Mouse (Mus musculus) stomach, embryonic 16.5 days (tissue): ENCODE data around the gene Nmnat2. TPM values are rescaled to one million over a fixed set of nuclear protein-coding genes. Genes with fewer than 3 reads are reported as not detected.

ENCODE experiments used
- ATAC-seq: fragments of 200-750 bp; cut with Nextera tagmentation; 2 replicates; pipeline ENCODE4 v1.8.0; 2017; ENCODE audit warnings: moderate number of reproducible peaks, moderate TSS enrichment; ENCODE audit not compliant: insufficient read depth, low FRiP score
- H3K27ac ChIP-seq: fragments of 300-500 bp; sonication (generic); 2 replicates; pipeline ENCODE4 v1.5.1; 2014; ENCODE audit warnings: low read length
- H3K27me3 ChIP-seq: fragments of 300-500 bp; sonication (generic); 2 replicates; pipeline ENCODE4 v1.6.1; 2014; ENCODE audit warnings: low read length, control low read depth, mixed read lengths; ENCODE audit not compliant: control insufficient read depth, insufficient read depth
- H3K36me3 ChIP-seq: fragments of 300-500 bp; sonication (generic); 2 replicates; pipeline ENCODE4 v1.6.1; 2014; ENCODE audit warnings: low read length; ENCODE audit not compliant: control insufficient read depth, insufficient read depth
- H3K4me1 ChIP-seq: fragments of 300-500 bp; sonication (generic); 2 replicates; pipeline ENCODE4 v1.6.1; 2014; ENCODE audit warnings: low read length, control low read depth, mixed read lengths; ENCODE audit not compliant: control insufficient read depth, insufficient read depth
- H3K4me2 ChIP-seq: fragments of 300-500 bp; sonication (generic); 2 replicates; pipeline ENCODE4 v1.6.1; 2014; ENCODE audit warnings: low read depth, low read length, mixed read lengths
- H3K4me3 ChIP-seq: fragments of 300-500 bp; sonication (generic); replicated peaks from 2 replicates; pipeline ENCODE4 v1.5.1; 2014; ENCODE audit warnings: mild to moderate bottlenecking, low read length
- H3K9ac ChIP-seq: fragments of 300-500 bp; sonication (generic); 2 replicates; pipeline ENCODE4 v1.6.1; 2014; ENCODE audit warnings: low read length
- H3K9me3 ChIP-seq: fragments of 300-500 bp; sonication (generic); replicated peaks from 2 replicates; pipeline ENCODE4 v1.6.1; 2016; ENCODE audit warnings: low read length, control low read depth; ENCODE audit not compliant: control insufficient read depth
- WGBS: fragments of 180-500 bp; shearing (Covaris S2); extraction: QIAGEN DNeasy Blood & Tissue Kit; methylation state at CpG from one replicate; pipeline ENCODE4 v1.1.7; 2014; 5-methylcytosine and 5-hydroxymethylcytosine counted together
- polyA plus RNA-seq: library from polyadenylated mRNA; unstranded; fragments of >200 nt; fragmentation: Nextera tagmentation; extraction: Ambion mirVana; gene quantifications from 2 replicates; pipeline ENCODE4 v1.2.1, GENCODE M21; 2015

The Nmnat2 gene
- polyA plus RNA-seq, result 2.8 and 3.5 TPM in 2 replicates

- WGBS, result 1% methylated on average over 42 of the region's 42 CpGs
- Histone ChIP-seq H3K36me3 (no peaks in the 10 kb centered on the region), H3K9ac (peak within 1 kb of the TSS; percentile 52), H3K4me3 (peak within 1 kb of the TSS; percentile 51), H3K27ac (no peak within 1 kb of the TSS), H3K27me3 (peaks cover 37% of the 10 kb centered on the region), H3K4me1 (peaks cover 4% of the 10 kb centered on the region; the same call in 1 of the 2 replicates), H3K4me2 (peak within 1 kb of the TSS; percentile 66), H3K9me3 (no peaks in the 10 kb centered on the region)
- ATAC-seq, result no peak
Observed at GRCm38 (mm10) chr1:152954821-152955523, at the start of gene Nmnat2. Gene Nmnat2, plus strand, starts transcription at chr1:152954993.

- Histone ChIP-seq H3K4me3 (no peak overlapping the region), H3K4me2 (no peak overlapping the region; the same call in 1 of the 2 replicates), H3K9me3 (no peaks in the 10 kb centered on the region), H3K27ac (no peak overlapping the region), H3K27me3 (no peaks in the 10 kb centered on the region), H3K36me3 (no peaks in the 10 kb centered on the region), H3K4me1 (no peaks in the 10 kb centered on the region), H3K9ac (no peak overlapping the region)
- no peak for ATAC-seq
- WGBS, result 49% methylated on average over 6 of the region's 6 CpGs
Observed at GRCm38 (mm10) chr1:152913483-152914460, 41.0 kb upstream of the Nmnat2 start.

- no peak overlapping the region for H3K4me2 ChIP-seq
- no peak overlapping the region for H3K4me3 ChIP-seq
- H3K9ac ChIP-seq, result no peak overlapping the region
- no peaks in the 10 kb centered on the region for H3K36me3 ChIP-seq
- H3K4me1 ChIP-seq, result no peaks in the 10 kb centered on the region
- WGBS, result 46% methylated on average over 5 of the region's 5 CpGs
- no peak overlapping the region for H3K27ac ChIP-seq
- no peaks in the 10 kb centered on the region for H3K27me3 ChIP-seq
- ATAC-seq, result no peak
- H3K9me3 ChIP-seq, result no peaks in the 10 kb centered on the region
Observed at GRCm38 (mm10) chr1:152915766-152916165, 39.0 kb upstream of the Nmnat2 start.

- H3K9ac ChIP-seq, result no peak overlapping the region
- no peak overlapping the region for H3K4me2 ChIP-seq
- no peak overlapping the region for H3K4me3 ChIP-seq
- no peaks in the 10 kb centered on the region for H3K27me3 ChIP-seq
- H3K36me3 ChIP-seq, result no peaks in the 10 kb centered on the region
- no peaks in the 10 kb centered on the region for H3K9me3 ChIP-seq
- WGBS, result 74% methylated on average over 5 of the region's 5 CpGs
- H3K27ac ChIP-seq, result no peak overlapping the region
- no peak for ATAC-seq
- no peaks in the 10 kb centered on the region for H3K4me1 ChIP-seq
Observed at GRCm38 (mm10) chr1:152916936-152917335, 37.9 kb upstream of the Nmnat2 start.

- Histone ChIP-seq H3K4me3 (no peak overlapping the region), H3K27me3 (no peaks in the 10 kb centered on the region), H3K4me2 (no peak overlapping the region), H3K9me3 (no peaks in the 10 kb centered on the region), H3K9ac (no peak overlapping the region), H3K4me1 (no peaks in the 10 kb centered on the region), H3K36me3 (no peaks in the 10 kb centered on the region), H3K27ac (no peak overlapping the region)
- WGBS, result 64% methylated on average over 4 of the region's 4 CpGs
- no peak for ATAC-seq
Observed at GRCm38 (mm10) chr1:152917626-152918025, 37.2 kb upstream of the Nmnat2 start.

GRCm38 (mm10) chr1:152921786-152922185, 33.0 kb upstream of the Nmnat2 start:
- H3K4me1 ChIP-seq, result no peaks in the 10 kb centered on the region
- 60% methylated on average over 3 of the region's 3 CpGs for WGBS
- no peak overlapping the region for H3K9ac ChIP-seq
- H3K9me3 ChIP-seq, result no peaks in the 10 kb centered on the region
- H3K4me2 ChIP-seq, result no peak overlapping the region
- H3K4me3 ChIP-seq, result no peak overlapping the region
- no peaks in the 10 kb centered on the region for H3K27me3 ChIP-seq
- no peaks in the 10 kb centered on the region for H3K36me3 ChIP-seq
- ATAC-seq, result no peak
- no peak overlapping the region for H3K27ac ChIP-seq

GRCm38 (mm10) chr1:152933962-152934361, 20.8 kb upstream of the Nmnat2 start:
- 44% methylated on average over 11 of the region's 11 CpGs for whole genome bisulfite sequencing
- Histone ChIP-seq H3K4me1 (no peaks in the 10 kb centered on the region), H3K4me2 (no peak overlapping the region; the same call in 1 of the 2 replicates), H3K9ac (no peak overlapping the region), H3K9me3 (no peaks in the 10 kb centered on the region), H3K4me3 (no peak overlapping the region), H3K27ac (no peak overlapping the region), H3K36me3 (no peaks in the 10 kb centered on the region), H3K27me3 (no peaks in the 10 kb centered on the region)
- no peak for ATAC-seq

GRCm38 (mm10) chr1:152935476-152935875, 19.3 kb upstream of the Nmnat2 start:
- H3K9me3 ChIP-seq, result no peaks in the 10 kb centered on the region
- H3K27me3 ChIP-seq, result no peaks in the 10 kb centered on the region
- no peaks in the 10 kb centered on the region for H3K4me1 ChIP-seq
- no peak overlapping the region for H3K4me3 ChIP-seq
- H3K9ac ChIP-seq, result no peak overlapping the region
- no peaks in the 10 kb centered on the region for H3K36me3 ChIP-seq
- no peak for ATAC-seq
- 68% methylated on average over 6 of the region's 6 CpGs for WGBS
- no peak overlapping the region for H3K4me2 ChIP-seq
- no peak overlapping the region for H3K27ac ChIP-seq

GRCm38 (mm10) chr1:152936365-152936764, 18.4 kb upstream of the Nmnat2 start:
- ATAC-seq, result no peak
- Histone ChIP-seq H3K27me3 (no peaks in the 10 kb centered on the region), H3K9ac (no peak overlapping the region), H3K4me1 (no peaks in the 10 kb centered on the region), H3K4me2 (no peak overlapping the region), H3K4me3 (no peak overlapping the region), H3K27ac (no peak overlapping the region), H3K36me3 (no peaks in the 10 kb centered on the region), H3K9me3 (no peaks in the 10 kb centered on the region)
- 75% methylated on average over 5 of the region's 5 CpGs for WGBS
